Mouse (Mus musculus) midbrain, postnatal 0 days (tissue): ENCODE measurements around the gene Tulp3. TPM values are rescaled to one million over a fixed set of nuclear protein-coding genes. Genes with fewer than 3 reads are reported as not detected.

ENCODE experiments used
- ATAC-seq: fragments of 200-750 bp; cut with Nextera tagmentation; 2 replicates; pipeline ENCODE4 v1.8.0; 2017; ENCODE audit warnings: moderate number of reproducible peaks, mild to moderate bottlenecking, moderate TSS enrichment, moderate library complexity; ENCODE audit not compliant: low FRiP score
- DNase-seq: peaks from one replicate; pipeline ENCODE4 v3.0.0-alpha.2; 2015; ENCODE audit warnings: low spot score
- H3K27ac ChIP-seq: fragments of 300-500 bp; sonication (generic); 2 replicates; pipeline ENCODE4 v1.5.1; 2014; ENCODE audit warnings: low read depth, mild to moderate bottlenecking, low read length, mixed read lengths
- H3K27me3 ChIP-seq: fragments of 300-500 bp; sonication (generic); 2 replicates; pipeline ENCODE4 v1.6.1; 2014; ENCODE audit warnings: low read length, control low read depth, mixed read lengths; ENCODE audit not compliant: insufficient read depth
- H3K36me3 ChIP-seq: fragments of 300-500 bp; sonication (generic); 2 replicates; pipeline ENCODE4 v1.6.1; 2014; ENCODE audit warnings: low read length, control low read depth, mixed read lengths; ENCODE audit not compliant: insufficient read depth
- H3K4me1 ChIP-seq: fragments of 300-500 bp; sonication (generic); 2 replicates; pipeline ENCODE4 v1.6.1; 2014; ENCODE audit warnings: mild to moderate bottlenecking, control low read depth, antibody characterized with exemption, low read length, mixed read lengths; ENCODE audit not compliant: insufficient read depth
- H3K4me2 ChIP-seq: fragments of 300-500 bp; sonication (generic); 2 replicates; pipeline ENCODE4 v1.6.1; 2014; ENCODE audit warnings: low read depth, mild to moderate bottlenecking, low read length, mixed read lengths; ENCODE audit not compliant: poor library complexity, severe bottlenecking
- H3K4me3 ChIP-seq: fragments of 300-500 bp; sonication (generic); 2 replicates; pipeline ENCODE4 v1.5.1; 2014; ENCODE audit warnings: low read depth, mild to moderate bottlenecking, low read length, moderate library complexity
- H3K9ac ChIP-seq: fragments of 300-500 bp; sonication (generic); replicated peaks from 2 replicates; pipeline ENCODE4 v1.6.1; 2014; ENCODE audit warnings: mild to moderate bottlenecking, low read length, moderate library complexity, mixed read lengths; ENCODE audit not compliant: poor library complexity, severe bottlenecking
- H3K9me3 ChIP-seq: fragments of 300-500 bp; sonication (generic); 2 replicates; pipeline ENCODE4 v1.6.1; 2016; ENCODE audit warnings: low read length, control low read depth
- CTCF ChIP-seq: IDR thresholded peaks from 2 replicates; pipeline ENCODE4 v1.5.1; 2016; ENCODE audit warnings: antibody characterized with exemption, mild to moderate bottlenecking
- WGBS: fragments of 180-500 bp; shearing (Covaris S2); extraction: QIAGEN DNeasy Blood & Tissue Kit; methylation state at CpG from one replicate; pipeline ENCODE4 v1.1.7; 2014; 5-methylcytosine and 5-hydroxymethylcytosine counted together
- polyA plus RNA-seq: library from polyadenylated mRNA; unstranded; fragments of >200 nt; fragmentation: Nextera tagmentation; extraction: Ambion mirVana; gene quantifications from 2 replicates; pipeline ENCODE4 v1.2.1, GENCODE M21; 2015
- total RNA-seq: library from RNA; depleted of rRNA; stranded (reverse); fragments of >200 nt; gene quantifications from 2 replicates; pipeline ENCODE4 v1.2.3, GENCODE M21; 2014

Gene Tulp3
- total and polyA plus RNA-seq, 2 experiments from 2014 or later: 14.3 to 14.7 TPM

- no peaks in the 10 kb centered on the region for H3K9me3 ChIP-seq
- H3K27ac ChIP-seq: no peak overlapping the region
- ATAC-seq (no peak), DNase-seq (no peak)
- TF ChIP-seq CTCF: no peak
- peaks cover 39% of the 10 kb centered on the region for H3K27me3 ChIP-seq
- H3K4me1 ChIP-seq: peaks cover 7% of the 10 kb centered on the region; the same call in 1 of the 2 replicates
- H3K36me3 ChIP-seq: no peaks in the 10 kb centered on the region
- H3K9ac ChIP-seq: peak overlapping the region; percentile 51
- H3K4me2 ChIP-seq: peak overlapping the region; percentile 100
- H3K4me3 ChIP-seq: peak overlapping the region; percentile 69
- WGBS: 2% methylated on average over 25 of the region's 25 CpGs
Observed at GRCm38 (mm10) chr6:128299292-128300133, 56.1 kb downstream of the Tulp3 start.

GRCm38 (mm10) chr6:128298246-128298645 is 57.4 kb downstream of the Tulp3 start:
- H3K9ac ChIP-seq: no peak overlapping the region
- no peak for TF ChIP-seq CTCF
- H3K27me3 ChIP-seq: peaks cover 39% of the 10 kb centered on the region
- DNase-seq (no peak), ATAC-seq (no peak)
- peaks cover 7% of the 10 kb centered on the region; the same call in 1 of the 2 replicates for H3K4me1 ChIP-seq
- no peak overlapping the region for H3K27ac ChIP-seq
- H3K9me3 ChIP-seq: no peaks in the 10 kb centered on the region
- H3K36me3 ChIP-seq: no peaks in the 10 kb centered on the region
- no peak overlapping the region for H3K4me3 ChIP-seq
- no peak overlapping the region for H3K4me2 ChIP-seq
- 52% methylated on average over 7 of the region's 7 CpGs for WGBS

- Histone ChIP-seq H3K4me1 (peaks cover 7% of the 10 kb centered on the region; the same call in 1 of the 2 replicates), H3K4me3 (no peak overlapping the region), H3K36me3 (no peaks in the 10 kb centered on the region), H3K4me2 (no peak overlapping the region), H3K9ac (no peak overlapping the region), H3K27me3 (peaks cover 33% of the 10 kb centered on the region), H3K27ac (no peak overlapping the region), H3K9me3 (no peaks in the 10 kb centered on the region)
- WGBS: 48% methylated on average over 11 of the region's 11 CpGs
- DNase-seq (no peak), ATAC-seq (no peak)
- TF ChIP-seq CTCF: no peak
Observed at GRCm38 (mm10) chr6:128296750-128297393, 58.8 kb downstream of the Tulp3 start.

- no peak overlapping the region for H3K4me3 ChIP-seq
- 47% methylated on average over 6 of the region's 6 CpGs for WGBS
Observed at GRCm38 (mm10) chr6:128295876-128296749, 59.5 kb downstream of the Tulp3 start.

GRCm38 (mm10) chr6:128291284-128291683 is 64.4 kb downstream of the Tulp3 start:
- TF ChIP-seq CTCF: no peak
- H3K36me3 ChIP-seq: no peaks in the 10 kb centered on the region
- no peak overlapping the region for H3K4me2 ChIP-seq
- H3K9ac ChIP-seq: no peak overlapping the region
- H3K9me3 ChIP-seq: no peaks in the 10 kb centered on the region
- WGBS: 79% methylated on average over 5 of the region's 5 CpGs
- DNase-seq (no peak), ATAC-seq (no peak)
- no peak overlapping the region for H3K4me3 ChIP-seq
- H3K27me3 ChIP-seq: no peaks in the 10 kb centered on the region
- no peak overlapping the region for H3K27ac ChIP-seq
- H3K4me1 ChIP-seq: no peaks in the 10 kb centered on the region

More at GRCm38 (mm10) chr6:128295876-128296749, 59.5 kb downstream of the Tulp3 start:
- ATAC-seq (no peak), DNase-seq (peak; percentile 73)
- no peaks in the 10 kb centered on the region for H3K36me3 ChIP-seq
- TF ChIP-seq CTCF: no peak
- no peaks in the 10 kb centered on the region for H3K9me3 ChIP-seq
- H3K4me2 ChIP-seq: no peak overlapping the region
- H3K4me1 ChIP-seq: peaks cover 7% of the 10 kb centered on the region; the same call in 1 of the 2 replicates
- H3K27ac ChIP-seq: no peak overlapping the region
- H3K9ac ChIP-seq: no peak overlapping the region
- H3K27me3 ChIP-seq: peaks cover 28% of the 10 kb centered on the region
